Mouse (Mus musculus): ENCODE results near the gene Galm.

GRCm38 (mm10) chr17:80132502-80132901 is 5.2 kb downstream of the Galm start:
- no peak for TF ChIP-seq CTCF (IDR thresholded peaks at IDR 0.05; ENCODE audit: borderline replicate concordance, extremely low read depth, insufficient read depth, insufficient read length)
- TF ChIP-seq POLR2A (IDR thresholded peaks at IDR 0.05; ENCODE audit: borderline replicate concordance, extremely low read depth, insufficient read depth, insufficient read length, poor library complexity, severe bottlenecking), result no peak
